Mouse (Mus musculus) forebrain, embryonic 13.5 days (tissue): ENCODE data around the gene Ilf3. TPM values are rescaled to one million over a fixed set of nuclear protein-coding genes. Genes with fewer than 3 reads are reported as not detected.

ENCODE experiments used
- ATAC-seq: fragments of 200-750 bp; cut with Nextera tagmentation; 2 replicates; pipeline ENCODE4 v1.8.0; 2017
- H3K27ac ChIP-seq: fragments of 300-500 bp; sonication (generic); 2 replicates; pipeline ENCODE4 v1.5.1; 2015; ENCODE audit warnings: inconsistent platforms, mild to moderate bottlenecking, moderate library complexity
- H3K27me3 ChIP-seq: fragments of 300-500 bp; sonication (generic); 2 replicates; pipeline ENCODE4 v1.6.1; 2015; ENCODE audit warnings: mild to moderate bottlenecking, inconsistent platforms
- H3K36me3 ChIP-seq: fragments of 300-500 bp; sonication (generic); 2 replicates; pipeline ENCODE4 v1.6.1; 2015; ENCODE audit warnings: mild to moderate bottlenecking, inconsistent platforms; ENCODE audit not compliant: poor library complexity, severe bottlenecking
- H3K4me1 ChIP-seq: fragments of 300-500 bp; sonication (generic); 2 replicates; pipeline ENCODE4 v1.6.1; 2015; ENCODE audit warnings: inconsistent platforms
- H3K4me2 ChIP-seq: fragments of 300-500 bp; sonication (generic); 2 replicates; pipeline ENCODE4 v1.6.1; 2015; ENCODE audit warnings: inconsistent platforms, mild to moderate bottlenecking, moderate library complexity
- H3K4me3 ChIP-seq: fragments of 300-500 bp; sonication (generic); 2 replicates; pipeline ENCODE4 v1.5.1; 2015; ENCODE audit warnings: mild to moderate bottlenecking, inconsistent platforms
- H3K9ac ChIP-seq: fragments of 300-500 bp; sonication (generic); 2 replicates; pipeline ENCODE4 v1.6.1; 2015; ENCODE audit warnings: mild to moderate bottlenecking, inconsistent platforms
- H3K9me3 ChIP-seq: fragments of 300-500 bp; sonication (generic); replicated peaks from 2 replicates; pipeline ENCODE4 v1.6.1; 2016; ENCODE audit warnings: inconsistent platforms
- WGBS: fragments of 180-500 bp; shearing (Covaris S2); methylation state at CpG from one replicate; pipeline ENCODE4 v1.1.7; 2015; 5-methylcytosine and 5-hydroxymethylcytosine counted together
- polyA plus RNA-seq: library from polyadenylated mRNA; unstranded; fragments of >200 nt; fragmentation: Nextera tagmentation; extraction: Ambion mirVana; gene quantifications from 2 replicates; pipeline ENCODE4 v1.2.1, GENCODE M21; 2015

Gene Ilf3
- polyA plus RNA-seq, 1 experiment from 2014 or later, result 310 TPM

DNA sequence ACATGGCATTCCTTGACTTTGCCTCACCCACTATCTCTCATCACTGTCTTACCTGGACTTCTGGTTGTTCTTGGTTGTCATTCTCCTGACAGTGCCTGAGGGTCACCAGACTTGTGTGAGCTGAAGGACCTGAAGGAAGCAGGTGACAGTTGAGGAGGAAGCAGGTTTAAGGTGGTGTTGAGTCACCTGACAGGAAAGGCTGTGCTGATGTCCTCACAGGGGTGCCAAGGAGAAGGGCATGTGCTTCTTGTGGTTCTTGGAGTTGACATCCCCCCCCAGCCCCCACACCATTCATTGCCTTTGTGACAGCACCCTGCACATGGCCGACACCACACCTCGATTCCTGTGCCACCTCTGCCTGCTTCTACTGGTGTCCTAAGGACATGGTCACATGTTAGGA, 80.1 kb downstream of the Ilf3 start:
- WGBS, result 93% methylated on average over 2 of the region's 2 CpGs
- no peak for ATAC-seq

DNA sequence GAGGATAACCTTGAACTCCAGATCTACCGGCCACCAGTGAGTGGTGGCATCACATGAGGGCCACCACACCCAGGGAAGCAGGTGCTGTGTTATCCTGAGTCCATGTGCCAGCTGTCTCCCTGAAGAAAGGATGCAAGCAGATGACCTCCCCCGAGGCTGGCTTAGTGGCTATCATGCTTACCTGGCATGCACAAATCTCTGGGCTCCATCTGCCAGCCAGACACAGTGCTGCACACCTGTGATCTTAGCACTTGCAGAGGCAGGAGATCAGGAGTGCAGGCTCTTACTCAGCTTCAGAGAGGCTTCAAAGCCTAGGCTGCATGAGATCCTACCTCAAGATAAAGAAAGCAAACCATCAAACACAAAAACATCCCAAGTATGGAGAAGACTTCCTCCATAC, 82.0 kb downstream of the Ilf3 start:
- Histone ChIP-seq H3K27me3 (no peaks in the 10 kb centered on the region), H3K4me1 (no peaks in the 10 kb centered on the region), H3K36me3 (0 out of 2 replicates have a peak, but pooled peaks cover 10% of the 10 kb centered on the region), H3K27ac (no peak overlapping the region), H3K9ac (no peak overlapping the region), H3K4me2 (no peak overlapping the region), H3K4me3 (no peak overlapping the region), H3K9me3 (no peaks in the 10 kb centered on the region)
- WGBS, result 87% methylated on average over 2 of the region's 2 CpGs
- ATAC-seq, result no peak

More for the DNA sequence above, 80.1 kb downstream of the Ilf3 start:
- H3K4me1 ChIP-seq, result no peaks in the 10 kb centered on the region
- H3K4me3 ChIP-seq, result no peak overlapping the region
- no peak overlapping the region for H3K27ac ChIP-seq
- no peak overlapping the region for H3K4me2 ChIP-seq
- no peaks in the 10 kb centered on the region for H3K9me3 ChIP-seq
- H3K27me3 ChIP-seq, result no peaks in the 10 kb centered on the region
- H3K36me3 ChIP-seq, result 0 out of 2 replicates have a peak, but pooled peaks cover 10% of the 10 kb centered on the region
- H3K9ac ChIP-seq, result no peak overlapping the region

DNA sequence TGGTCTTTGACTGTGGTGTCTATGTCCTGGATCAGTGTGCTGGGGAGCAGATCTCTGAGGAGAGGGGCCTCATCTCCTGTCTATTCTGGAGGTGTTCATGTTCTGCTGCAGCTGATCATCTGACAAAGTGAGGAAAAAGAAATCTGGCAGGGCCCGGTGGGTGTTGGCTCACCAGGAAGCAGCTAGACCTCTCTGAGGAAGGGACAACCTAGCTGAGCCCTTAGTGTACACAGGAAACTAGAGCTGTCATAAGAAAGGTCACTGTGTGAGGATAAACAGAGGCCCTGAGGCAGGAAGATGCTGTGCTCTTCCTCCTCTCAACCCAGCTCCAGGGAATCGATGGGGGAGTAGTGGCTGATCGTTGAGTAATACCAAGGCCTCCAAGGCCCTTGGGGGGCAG, 82.6 kb downstream of the Ilf3 start:
- Histone ChIP-seq H3K9me3 (no peaks in the 10 kb centered on the region), H3K27ac (no peak overlapping the region), H3K4me1 (no peaks in the 10 kb centered on the region), H3K4me3 (no peak overlapping the region), H3K4me2 (no peak overlapping the region), H3K9ac (no peak overlapping the region), H3K36me3 (0 out of 2 replicates have a peak, but pooled peaks cover 7% of the 10 kb centered on the region), H3K27me3 (no peaks in the 10 kb centered on the region)
- 92% methylated on average over 3 of the region's 3 CpGs for WGBS
- ATAC-seq, result no peak

DNA sequence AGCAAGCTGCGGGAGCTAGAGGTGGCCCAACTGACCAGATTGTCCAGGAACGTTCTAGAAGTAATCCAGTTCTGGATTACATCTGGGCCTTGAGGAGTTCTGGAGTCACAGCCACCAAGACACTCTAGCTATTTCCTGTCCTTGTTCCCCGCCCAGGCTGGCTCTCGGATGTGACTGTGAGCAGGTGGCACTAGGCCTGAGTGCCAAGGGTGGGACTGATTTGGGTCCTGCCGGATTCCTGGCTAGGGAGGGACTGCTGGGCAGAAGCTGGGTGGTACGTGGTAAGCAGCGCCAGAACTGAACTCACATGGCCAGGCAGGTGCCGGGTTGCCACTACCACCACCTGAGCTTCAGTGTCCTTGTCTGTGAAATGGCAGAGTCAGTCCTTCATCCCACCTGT, 83.7 kb downstream of the Ilf3 start:
- WGBS, result 94% methylated on average over 8 of the region's 8 CpGs
- Histone ChIP-seq H3K9ac (no peak overlapping the region), H3K9me3 (no peaks in the 10 kb centered on the region), H3K4me2 (no peak overlapping the region), H3K4me3 (no peak overlapping the region), H3K27me3 (no peaks in the 10 kb centered on the region), H3K4me1 (no peaks in the 10 kb centered on the region), H3K36me3 (0 out of 2 replicates have a peak, but pooled peaks cover 3% of the 10 kb centered on the region), H3K27ac (no peak overlapping the region)
- no peak for ATAC-seq

DNA sequence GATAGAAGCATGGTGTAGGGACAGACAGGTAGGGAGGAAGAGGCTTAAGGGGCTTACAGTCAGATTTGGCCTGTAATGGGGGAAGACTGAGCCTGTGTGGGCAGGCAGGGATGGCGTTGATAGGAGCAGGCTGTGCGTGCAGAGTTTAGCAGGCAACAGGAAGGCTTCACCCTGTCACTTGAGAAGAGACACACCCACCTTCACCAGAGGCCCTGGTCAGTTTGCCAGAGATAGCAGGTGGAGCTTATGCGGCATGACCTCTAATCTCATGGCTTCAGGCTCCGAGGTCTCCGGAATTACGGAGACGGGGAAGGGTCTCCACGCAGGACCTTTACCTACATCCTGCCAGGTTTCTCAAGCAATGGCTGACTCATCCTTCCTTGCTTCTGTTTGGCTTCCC, 84.2 kb downstream of the Ilf3 start:
- no peaks in the 10 kb centered on the region for H3K27me3 ChIP-seq
- no peak overlapping the region for H3K4me3 ChIP-seq
- H3K4me1 ChIP-seq, result no peaks in the 10 kb centered on the region
- 92% methylated on average over 8 of the region's 8 CpGs for WGBS
- no peak overlapping the region for H3K4me2 ChIP-seq
- no peak overlapping the region for H3K9ac ChIP-seq
- H3K36me3 ChIP-seq, result 0 out of 2 replicates have a peak, but pooled peaks cover 3% of the 10 kb centered on the region
- no peak for ATAC-seq
- H3K9me3 ChIP-seq, result no peaks in the 10 kb centered on the region
- H3K27ac ChIP-seq, result no peak overlapping the region

DNA sequence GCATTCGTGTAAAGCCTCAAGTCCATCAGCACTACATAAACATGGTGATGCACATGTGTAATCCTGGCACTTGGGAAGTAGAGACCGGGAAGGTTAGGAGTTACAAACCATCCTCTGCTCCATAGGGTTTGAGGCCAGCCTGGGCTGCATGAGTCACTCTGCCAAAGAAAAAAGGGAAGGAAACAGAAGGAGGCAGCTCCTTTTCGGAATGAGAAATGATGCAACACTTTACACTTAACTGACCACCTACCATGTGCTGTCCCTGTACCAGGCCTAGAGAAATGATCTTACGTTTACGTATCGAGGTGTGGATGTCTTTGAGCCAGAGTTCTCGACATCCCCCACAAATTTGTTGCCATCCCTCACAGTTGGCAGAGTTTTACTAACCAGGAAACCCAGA, 85.3 kb downstream of the Ilf3 start:
- Histone ChIP-seq H3K9ac (no peak overlapping the region), H3K36me3 (0 out of 2 replicates have a peak, but pooled peaks cover 3% of the 10 kb centered on the region), H3K27ac (no peak overlapping the region), H3K4me3 (no peak overlapping the region), H3K27me3 (no peaks in the 10 kb centered on the region), H3K9me3 (no peaks in the 10 kb centered on the region), H3K4me1 (no peaks in the 10 kb centered on the region), H3K4me2 (no peak overlapping the region)
- 94% methylated on average over 7 of the region's 7 CpGs for WGBS
- no peak for ATAC-seq

DNA sequence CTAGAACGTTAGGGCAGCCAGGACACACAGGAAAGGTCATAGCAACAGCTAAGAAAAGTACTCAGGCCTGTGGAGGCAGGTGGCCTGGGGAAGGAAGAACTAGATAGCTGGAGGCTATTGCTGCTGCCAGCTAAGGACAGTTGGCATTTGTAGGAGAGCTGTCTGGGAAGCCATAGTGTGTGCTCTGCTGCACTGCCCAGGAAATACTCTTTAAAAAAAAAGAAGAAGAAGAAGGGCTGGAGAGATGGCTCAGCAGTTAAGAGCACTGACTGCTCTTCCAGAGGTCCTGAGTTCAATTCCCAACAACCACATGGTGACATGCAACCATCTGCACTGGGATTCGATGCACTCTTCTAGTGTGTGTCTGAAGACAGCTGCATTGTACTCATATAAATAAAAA, 85.8 kb downstream of the Ilf3 start:
- ATAC-seq, result no peak
- 88% methylated on average over 2 of the region's 2 CpGs for WGBS
- H3K4me3 ChIP-seq, result no peak overlapping the region
- no peaks in the 10 kb centered on the region for H3K9me3 ChIP-seq
- no peak overlapping the region for H3K9ac ChIP-seq
- no peaks in the 10 kb centered on the region for H3K27me3 ChIP-seq
- no peak overlapping the region for H3K27ac ChIP-seq
- H3K4me2 ChIP-seq, result no peak overlapping the region
- H3K36me3 ChIP-seq, result 0 out of 2 replicates have a peak, but pooled peaks cover 5% of the 10 kb centered on the region
- H3K4me1 ChIP-seq, result no peaks in the 10 kb centered on the region

DNA sequence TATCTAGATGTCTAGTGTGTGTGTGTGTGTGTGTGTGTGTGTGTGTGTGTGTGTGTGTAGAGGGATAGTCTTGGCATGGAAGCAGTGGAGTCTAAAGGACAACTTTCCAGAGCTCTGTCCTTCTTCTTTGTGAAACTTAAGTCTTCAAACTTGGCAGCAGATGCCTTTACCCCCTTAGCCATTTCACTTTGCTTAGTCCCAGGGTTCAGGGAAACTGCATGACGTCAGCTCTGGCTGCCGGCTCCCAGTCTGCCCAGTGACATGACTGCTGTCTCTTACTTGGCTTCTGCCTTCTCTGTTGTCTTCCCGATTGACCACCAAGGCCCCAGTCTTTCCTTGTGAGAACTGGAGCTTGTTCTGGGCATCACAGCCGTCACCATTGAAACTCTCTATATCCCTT, 86.9 kb downstream of the Ilf3 start:
- Histone ChIP-seq H3K27ac (no peak overlapping the region), H3K9me3 (no peaks in the 10 kb centered on the region), H3K4me2 (no peak overlapping the region), H3K27me3 (no peaks in the 10 kb centered on the region), H3K36me3 (peaks cover 13% of the 10 kb centered on the region; the same call in 1 of the 2 replicates), H3K9ac (no peak overlapping the region), H3K4me3 (no peak overlapping the region), H3K4me1 (no peaks in the 10 kb centered on the region)
- ATAC-seq, result no peak
- WGBS, result 91% methylated on average over 4 of the region's 4 CpGs

Other genes starting within 250 kb of the Ilf3 start
- 9.1 and 11.3 TPM in 2 replicates for gene Tyk2, start 236.6 kb upstream of the Ilf3 start, polyA plus RNA-seq
- 229 and 232 TPM in 2 replicates for gene Cdc37, start 217.9 kb upstream of the Ilf3 start, polyA plus RNA-seq
- 15.7 TPM in 2 replicates for gene Pde4a, start 202.2 kb upstream of the Ilf3 start, polyA plus RNA-seq
- gene Keap1, start 128.5 kb upstream of the Ilf3 start, polyA plus RNA-seq, result 55.7 and 60.0 TPM in 2 replicates
- gene S1pr5, start 119.4 kb upstream of the Ilf3 start, polyA plus RNA-seq, result 0.37 and 0.55 TPM in 2 replicates
- 60.2 and 60.3 TPM in 2 replicates for gene Atg4d, start 102.6 kb upstream of the Ilf3 start, polyA plus RNA-seq
- 15.4 and 20.1 TPM in 2 replicates for gene Kri1, start 79.9 kb upstream of the Ilf3 start, polyA plus RNA-seq
- 85.4 and 88.3 TPM in 2 replicates for gene Cdkn2d, start 76.5 kb upstream of the Ilf3 start, polyA plus RNA-seq
- gene Ap1m2, start 55.5 kb upstream of the Ilf3 start, polyA plus RNA-seq, result 0.39 and 0.52 TPM in 2 replicates
- 63.6 and 68.3 TPM in 2 replicates for gene Slc44a2, start 47.2 kb upstream of the Ilf3 start, polyA plus RNA-seq
- gene Qtrt1, start 44.0 kb downstream of the Ilf3 start, polyA plus RNA-seq, result 46.9 and 55.9 TPM in 2 replicates
- 71.8 and 72.4 TPM in 2 replicates for gene Dnm2, start 57.0 kb downstream of the Ilf3 start, polyA plus RNA-seq
- gene Tmed1, start 142.4 kb downstream of the Ilf3 start, polyA plus RNA-seq, result 59.2 and 69.3 TPM in 2 replicates
- 5.3 and 5.4 TPM in 2 replicates for gene AB124611, start 158.3 kb downstream of the Ilf3 start, polyA plus RNA-seq
- gene Carm1, start 179.0 kb downstream of the Ilf3 start, polyA plus RNA-seq, result 28.5 and 29.9 TPM in 2 replicates
- 44.3 and 46.7 TPM in 2 replicates for gene Timm29, start 224.9 kb downstream of the Ilf3 start, polyA plus RNA-seq
- 20.6 and 23.0 TPM in 2 replicates for gene Yipf2, start 225.0 kb downstream of the Ilf3 start, polyA plus RNA-seq
- gene Smarca4, start 248.3 kb downstream of the Ilf3 start, polyA plus RNA-seq, result 159 and 174 TPM in 2 replicates